Mouse (Mus musculus): ENCODE measurements at regions not wholly inside any gene's neighbourhood (a gene's known extent, or its start where the extent isn't known, plus 50 kb on each side); places are given as distances from the start of the nearest gene placed in this dataset.

DNA sequence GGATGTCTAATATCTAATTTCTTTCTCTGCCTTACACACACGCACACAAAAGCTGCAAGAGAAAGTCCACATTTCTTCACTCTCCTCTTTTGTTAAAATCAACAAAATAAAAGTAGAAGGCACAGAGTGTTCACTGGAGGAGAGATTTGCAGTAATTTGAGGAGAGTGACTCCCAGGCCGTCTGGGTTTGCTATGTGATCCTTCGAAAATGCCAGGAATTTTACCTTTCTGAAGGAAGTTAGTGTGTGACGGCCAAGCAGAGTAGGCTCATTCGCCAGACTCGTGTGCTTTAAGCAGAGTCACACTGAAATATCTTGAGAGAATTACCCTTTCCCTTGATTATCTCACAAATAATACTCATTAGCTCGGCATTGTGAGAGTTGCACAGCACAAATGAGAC is 216.0 kb downstream of the Rnd3 start:
- DNase-seq (ENCODE audit: low spot score in 2 of 2), result no peak

DNA sequence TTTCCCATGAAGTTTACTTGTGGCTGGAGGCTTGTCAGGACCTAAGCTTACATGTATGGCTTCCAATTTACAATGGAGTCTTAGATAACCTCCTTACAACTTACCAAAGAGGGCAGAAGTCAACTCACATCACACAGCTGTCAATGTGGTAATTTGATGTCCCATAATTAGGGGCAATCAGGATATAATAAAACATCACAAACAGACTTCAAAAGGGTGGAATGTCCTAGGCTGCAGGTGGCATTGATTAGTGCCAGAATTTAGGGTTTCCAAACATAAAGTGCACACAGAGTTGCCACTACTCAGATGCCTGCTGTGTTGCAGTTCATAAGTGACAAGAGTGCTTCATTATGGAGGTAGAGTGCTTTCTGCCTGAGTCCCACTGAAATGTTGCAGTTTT is 227.9 kb downstream of the Rnd3 start:
- DNase-seq (ENCODE audit: low spot score in 2 of 2), result no peak

DNA sequence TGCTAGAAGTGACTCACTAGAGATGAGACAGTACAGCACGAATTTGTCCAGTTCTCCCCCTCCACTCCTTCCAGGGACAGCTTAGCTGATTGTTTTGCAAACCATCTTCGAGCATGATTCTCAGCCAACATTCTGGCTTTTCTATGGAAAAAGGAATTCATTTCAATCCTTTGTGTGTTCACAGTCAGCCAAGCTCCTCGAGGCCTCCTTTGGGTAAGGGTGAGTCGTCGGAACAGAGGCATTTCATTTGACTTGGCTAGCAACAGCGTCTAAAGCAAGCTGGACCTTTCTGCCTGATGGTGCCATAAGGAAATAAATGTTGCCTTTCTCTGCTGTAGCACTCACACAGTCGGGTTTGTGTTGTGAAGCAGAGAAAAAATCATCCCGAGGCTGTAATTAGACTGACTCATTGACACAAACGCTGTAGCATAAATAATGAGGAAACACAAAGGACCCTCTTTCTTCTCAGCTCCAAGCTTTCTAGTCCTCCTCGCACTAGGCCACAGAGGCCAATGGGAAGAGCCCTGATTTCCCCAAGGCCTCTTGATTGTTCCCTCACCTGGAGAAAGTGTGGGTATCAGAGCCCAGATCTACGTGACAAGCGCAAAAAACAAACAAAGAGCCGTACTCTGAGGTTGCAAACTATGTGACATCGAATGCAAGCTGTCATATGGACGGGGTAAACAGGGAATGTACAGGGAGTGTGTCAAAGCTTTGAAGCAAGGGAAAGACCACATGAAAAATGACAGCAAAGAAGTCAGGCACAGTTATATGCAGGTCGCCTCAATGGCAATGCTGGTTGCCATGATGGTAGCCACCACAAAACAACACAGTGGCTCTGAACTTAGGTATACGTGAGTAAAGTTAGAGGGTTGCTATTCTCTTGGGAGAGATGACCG is 232.3 kb downstream of the Rnd3 start:
- peak; percentile 4 to 9 for DNase-seq (ENCODE audit: low spot score in 2 of 2)

DNA sequence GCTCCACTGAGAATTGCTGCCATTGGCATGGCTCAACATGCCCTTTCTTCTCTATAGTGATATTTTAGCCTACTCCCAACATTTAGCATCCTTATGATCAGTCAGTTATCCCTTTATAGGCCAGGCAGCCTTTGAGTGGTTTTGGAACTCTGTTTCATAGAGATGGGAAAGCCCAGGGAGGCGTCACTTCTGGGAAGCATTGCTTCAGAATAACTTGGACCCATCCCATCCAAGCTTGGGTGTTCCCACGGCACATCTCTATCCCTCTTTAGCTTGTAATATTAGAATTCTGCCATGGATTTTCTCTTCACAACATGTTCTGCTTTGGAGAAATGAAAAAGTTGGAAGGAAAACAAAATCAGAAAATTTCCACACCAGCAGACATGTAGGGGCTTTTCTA is 233.8 kb downstream of the Rnd3 start:
- no peak for DNase-seq (ENCODE audit: low spot score in 2 of 2)

DNA sequence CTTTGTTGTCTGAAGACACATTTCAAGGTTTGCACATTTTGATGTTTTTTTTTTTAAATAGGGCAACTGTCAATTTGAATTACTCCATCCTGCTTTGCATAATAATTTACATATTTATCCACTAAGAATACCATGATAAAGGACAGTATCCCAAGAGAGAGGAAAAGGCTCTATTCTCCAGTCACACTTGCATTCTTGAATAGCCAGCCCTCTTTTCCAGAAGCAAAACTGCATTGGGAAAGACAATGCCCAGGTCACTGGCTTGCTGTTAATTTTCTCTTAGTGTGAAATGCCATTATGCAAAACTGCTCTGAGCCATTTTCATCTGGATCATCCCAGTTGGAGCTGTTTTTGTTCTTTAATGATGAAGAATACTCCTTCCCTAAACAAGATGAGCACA is 234.7 kb downstream of the Rnd3 start:
- no peak for DNase-seq (ENCODE audit: low spot score in 2 of 2)

DNA sequence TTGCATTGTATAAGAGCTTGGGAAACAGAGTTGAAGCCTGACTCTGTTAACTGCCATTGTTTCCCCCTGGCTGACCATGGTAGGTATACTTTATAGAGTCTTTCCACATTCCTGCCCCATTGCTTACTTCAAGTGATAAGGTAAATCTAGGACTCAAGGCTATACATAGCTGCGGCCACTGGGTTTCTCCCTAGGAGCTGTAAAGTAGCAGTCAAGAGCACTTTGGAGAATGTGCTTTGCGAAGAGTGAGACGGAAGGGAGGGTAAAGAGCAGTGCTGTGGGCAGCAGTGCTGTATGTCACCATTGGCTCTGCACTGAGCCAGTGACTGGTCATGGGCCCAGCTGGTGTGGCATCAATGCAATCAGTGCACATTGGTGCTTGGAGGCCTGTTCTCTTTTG is 240.1 kb downstream of the Rnd3 start:
- no peak for DNase-seq (ENCODE audit: low spot score in 2 of 2)

DNA sequence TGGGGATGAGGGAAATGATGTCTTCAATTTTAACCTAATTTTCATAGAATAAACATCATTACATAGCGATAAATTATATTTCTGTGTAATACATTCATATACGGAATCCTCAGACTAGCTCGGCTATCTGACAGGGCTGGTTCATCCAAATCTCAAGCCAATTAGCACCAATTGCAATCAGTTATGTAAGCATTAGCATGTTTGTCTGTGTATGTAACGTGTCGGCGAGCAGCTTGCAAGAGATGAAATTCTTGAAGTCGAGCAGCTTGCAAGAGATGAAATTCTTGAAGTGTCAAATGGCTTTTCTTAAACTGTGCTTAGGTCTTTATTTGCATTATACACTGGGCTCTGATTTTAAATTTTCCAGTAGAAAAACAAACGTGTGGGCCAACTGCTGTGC is 246.2 kb downstream of the Rnd3 start:
- no peak for DNase-seq (ENCODE audit: low spot score in 2 of 2)

DNA sequence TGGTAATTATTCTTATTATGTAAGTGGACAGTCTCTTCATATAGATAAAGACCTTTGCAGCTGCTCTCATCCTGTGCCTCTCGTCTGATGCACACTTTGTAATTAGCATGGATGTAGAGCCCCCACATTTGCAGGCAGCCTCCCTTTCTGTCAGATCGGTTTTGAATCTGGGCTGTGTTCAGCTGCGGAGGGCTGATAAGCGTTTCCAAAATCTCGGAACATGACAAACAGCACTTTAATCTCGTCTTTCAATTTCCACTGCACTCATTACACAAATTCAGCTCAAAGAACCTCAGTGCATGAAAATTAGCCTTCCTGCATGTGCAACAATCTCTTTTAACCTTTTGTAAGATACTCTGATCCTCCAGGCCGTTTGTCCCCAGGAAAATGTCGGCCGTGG is 246.7 kb downstream of the Rnd3 start:
- DNase-seq (ENCODE audit: low spot score in 2 of 2), result no peak

DNA sequence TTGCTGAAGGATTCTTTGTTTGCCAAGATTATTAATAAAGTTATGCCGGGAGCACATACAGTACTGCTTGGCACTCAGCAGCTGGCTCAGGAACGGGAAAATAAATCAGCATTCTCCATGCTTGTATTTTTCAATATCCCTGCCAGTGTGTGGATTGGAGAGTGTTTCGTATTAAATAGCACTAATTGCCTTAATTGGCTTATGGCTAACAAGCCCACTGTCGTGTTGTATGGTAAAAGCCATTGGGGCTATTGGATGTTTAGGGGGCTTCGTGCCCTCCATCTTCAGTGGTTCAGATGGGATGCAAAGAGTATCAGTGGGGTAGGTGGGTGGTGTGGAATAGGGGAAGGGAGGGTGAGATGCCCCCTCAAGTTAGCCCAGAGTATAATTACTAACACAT is 259.9 kb downstream of the Rnd3 start:
- DNase-seq (ENCODE audit: low spot score in 2 of 2), result no peak

DNA sequence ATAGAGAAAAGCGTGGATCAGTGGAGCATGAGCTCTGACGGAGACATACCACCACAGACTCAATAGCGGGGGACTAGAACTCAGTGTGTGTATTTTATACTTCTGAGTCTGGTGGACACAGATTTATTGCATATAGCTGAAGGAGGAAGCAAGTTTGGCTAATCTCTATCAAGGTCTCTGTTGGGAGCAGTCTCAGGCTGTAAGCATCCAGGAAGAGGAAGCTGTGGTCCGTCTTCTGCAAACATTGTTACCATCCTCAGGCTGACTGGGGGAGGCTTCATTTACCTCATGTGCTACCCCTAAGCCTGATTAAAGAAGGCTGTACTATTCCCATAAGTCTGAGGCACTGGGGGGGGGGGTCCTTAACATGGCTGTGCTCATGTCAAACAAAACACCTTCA is 261.0 kb downstream of the Rnd3 start:
- no peak for DNase-seq (ENCODE audit: low spot score in 2 of 2)

DNA sequence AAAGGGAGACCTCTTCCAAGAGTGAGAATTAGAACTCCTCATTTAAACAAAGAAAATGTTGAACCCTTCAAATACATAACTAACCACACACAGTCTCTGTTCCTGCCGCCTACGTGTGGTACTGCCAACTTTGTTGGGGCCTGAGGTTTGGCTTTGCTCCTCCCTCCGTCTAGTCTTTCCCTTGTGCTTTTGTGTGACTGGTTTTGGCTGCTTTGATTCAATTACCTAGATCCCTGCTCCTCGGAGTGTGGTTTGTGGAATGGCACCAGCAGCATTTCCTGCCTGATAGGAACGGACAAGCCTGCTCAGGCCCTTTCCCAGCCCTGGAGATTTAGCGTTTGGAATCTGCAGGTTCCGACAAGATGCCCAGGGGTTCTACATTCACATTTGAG is 263.0 kb downstream of the Rnd3 start:
- DNase-seq (ENCODE audit: low spot score in 2 of 2), result no peak

DNA sequence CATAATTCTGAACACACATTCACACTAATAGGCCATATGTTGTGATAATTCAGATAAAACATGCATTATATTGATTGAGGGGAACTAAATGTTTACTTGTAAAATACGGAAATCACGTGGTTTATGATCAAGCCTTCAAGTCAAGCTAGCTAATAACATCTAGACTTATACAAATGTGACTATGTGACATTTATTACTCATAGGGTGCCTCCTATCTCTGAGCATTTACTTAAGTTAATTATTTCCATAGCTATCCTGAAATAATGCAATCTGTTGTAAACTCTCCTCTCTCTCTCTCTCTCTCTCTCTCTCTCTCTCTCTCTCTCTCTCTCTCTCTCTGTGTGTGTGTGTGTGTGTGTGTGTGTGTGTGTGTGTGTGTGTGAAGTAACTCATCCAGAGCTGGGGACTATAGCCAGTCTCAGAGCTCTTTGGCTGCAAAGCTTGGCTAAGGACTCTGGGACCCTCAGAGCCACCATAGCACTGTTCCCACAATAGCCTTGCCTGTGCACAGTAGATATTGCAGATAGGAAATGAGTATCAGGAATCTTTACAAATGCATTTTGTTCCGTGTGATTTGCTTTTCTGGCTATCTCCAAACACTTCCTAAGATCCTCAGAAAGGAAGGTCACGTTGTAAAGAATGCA is 263.5 kb downstream of the Rnd3 start:
- no peak for DNase-seq (ENCODE audit: low spot score in 2 of 2)

DNA sequence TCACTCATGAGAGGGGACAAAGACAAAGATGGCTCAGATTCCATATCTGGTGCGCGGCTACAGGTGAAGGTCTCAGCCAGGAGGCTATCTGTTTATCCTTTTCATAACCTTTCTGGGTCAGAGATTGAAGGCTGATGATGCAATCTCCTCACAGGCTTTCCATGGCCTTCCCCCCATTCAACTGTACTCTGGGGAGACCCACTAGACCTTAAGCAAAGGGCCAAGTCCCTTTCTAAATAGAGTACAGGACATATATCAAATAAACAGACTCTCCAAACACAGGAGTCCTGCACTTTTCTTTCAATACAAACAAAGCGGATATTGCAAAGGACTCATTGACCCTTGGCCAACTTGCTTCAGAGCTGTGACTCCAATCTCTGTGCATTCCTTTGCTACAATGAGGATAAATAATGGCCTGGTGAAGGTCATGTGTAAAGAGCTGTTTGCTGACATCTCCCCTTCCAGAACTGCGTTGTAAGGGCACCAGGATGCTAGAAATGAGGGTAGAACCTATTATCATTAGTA is 267.3 kb downstream of the Rnd3 start:
- DNase-seq (ENCODE audit: low spot score in 2 of 2), result no peak

DNA sequence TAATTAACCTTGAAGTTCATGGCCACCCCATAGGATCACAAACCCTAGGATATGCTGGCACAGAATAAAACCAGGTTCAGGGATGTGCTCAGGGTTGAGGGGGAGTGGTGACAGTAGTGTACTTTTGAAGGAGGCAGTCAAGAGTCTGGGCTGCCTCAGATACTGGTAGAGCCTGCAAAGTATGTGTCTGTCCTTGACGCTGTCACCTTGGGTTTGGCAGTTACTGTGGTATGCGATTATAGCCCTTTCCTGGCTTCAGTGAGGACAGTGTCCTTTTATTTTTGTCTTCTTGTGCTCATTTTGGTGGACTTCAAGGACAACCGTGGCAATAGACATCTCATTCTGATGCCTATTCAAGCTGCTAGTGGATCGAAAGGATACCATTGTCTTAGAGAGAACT is 268.1 kb downstream of the Rnd3 start:
- no peak for DNase-seq (ENCODE audit: low spot score in 2 of 2)

DNA sequence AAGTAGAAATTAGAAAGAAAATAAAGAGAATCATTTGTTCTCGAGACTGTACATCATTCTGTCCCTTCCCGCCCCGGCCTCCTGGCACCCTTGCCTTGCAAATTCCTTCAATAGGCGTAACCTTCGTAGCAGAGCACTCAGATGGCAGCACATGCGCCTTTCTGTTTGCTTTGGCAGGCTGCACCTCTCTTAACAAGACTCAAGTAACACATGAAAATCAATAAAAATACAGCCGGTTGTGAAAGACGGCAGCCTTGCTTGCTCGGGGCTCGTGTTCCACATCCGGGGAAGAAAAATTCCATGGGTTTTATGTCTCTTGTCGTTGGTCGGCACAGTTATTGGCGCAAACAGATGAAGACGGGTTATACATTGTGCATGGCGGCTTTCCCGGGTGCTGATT is 271.2 kb downstream of the Rnd3 start:
- no peak for DNase-seq (ENCODE audit: low spot score in 2 of 2)

DNA sequence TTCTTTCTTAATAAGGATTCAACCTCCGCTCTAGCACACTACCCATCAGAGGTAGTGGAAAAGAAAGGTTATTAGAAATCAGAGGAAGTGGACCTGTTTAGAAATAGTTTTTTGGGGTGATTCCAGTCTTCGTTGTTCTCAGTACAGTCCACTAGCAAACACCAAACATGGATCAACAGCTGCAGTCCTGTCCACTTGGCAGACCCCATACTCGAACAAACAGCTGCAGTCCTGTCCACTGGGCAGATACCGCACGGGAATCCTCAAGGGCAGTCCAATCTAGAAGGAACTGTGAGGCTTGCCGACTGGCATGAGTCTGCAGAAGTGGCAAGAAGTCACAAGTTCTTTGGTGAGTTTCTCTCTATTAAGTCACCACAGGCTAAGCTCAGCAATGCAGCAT is 273.8 kb downstream of the Rnd3 start:
- DNase-seq (ENCODE audit: low spot score in 2 of 2), result no peak

DNA sequence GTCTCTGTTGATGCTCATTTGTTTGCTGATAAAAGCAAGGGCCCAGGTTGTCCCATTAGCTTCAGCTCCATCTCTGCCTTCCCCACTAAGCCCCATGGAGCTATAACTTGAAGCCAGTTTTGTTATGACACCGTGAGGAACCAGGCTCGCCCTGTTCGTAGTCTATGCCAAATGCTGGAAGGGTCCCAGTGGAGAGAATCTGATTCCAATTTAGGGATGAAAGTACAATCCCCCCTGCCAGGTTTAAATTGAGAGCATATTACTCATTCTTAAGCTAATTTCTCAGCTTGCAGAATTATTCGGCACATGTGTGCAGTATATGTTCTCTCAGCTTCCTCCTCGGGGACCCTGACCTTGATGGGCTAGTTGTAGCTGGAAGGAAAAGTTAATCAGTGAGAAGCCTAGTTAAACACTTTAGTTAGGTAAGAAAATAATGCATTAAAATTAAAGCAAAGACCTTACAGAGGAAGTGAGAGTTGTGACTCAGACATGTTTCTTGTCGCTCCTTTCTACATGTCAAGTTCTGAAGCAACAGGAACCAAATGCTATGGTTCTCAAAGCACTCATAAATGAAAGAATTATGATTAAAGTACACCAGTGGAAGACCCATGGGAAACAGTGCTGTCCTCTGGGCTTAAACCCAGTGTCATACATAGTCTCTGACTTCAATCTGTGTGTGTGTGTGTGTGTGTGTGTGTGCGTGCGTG is 295.2 kb downstream of the Rnd3 start:
- DNase-seq (ENCODE audit: low spot score in 2 of 2), result no peak

DNA sequence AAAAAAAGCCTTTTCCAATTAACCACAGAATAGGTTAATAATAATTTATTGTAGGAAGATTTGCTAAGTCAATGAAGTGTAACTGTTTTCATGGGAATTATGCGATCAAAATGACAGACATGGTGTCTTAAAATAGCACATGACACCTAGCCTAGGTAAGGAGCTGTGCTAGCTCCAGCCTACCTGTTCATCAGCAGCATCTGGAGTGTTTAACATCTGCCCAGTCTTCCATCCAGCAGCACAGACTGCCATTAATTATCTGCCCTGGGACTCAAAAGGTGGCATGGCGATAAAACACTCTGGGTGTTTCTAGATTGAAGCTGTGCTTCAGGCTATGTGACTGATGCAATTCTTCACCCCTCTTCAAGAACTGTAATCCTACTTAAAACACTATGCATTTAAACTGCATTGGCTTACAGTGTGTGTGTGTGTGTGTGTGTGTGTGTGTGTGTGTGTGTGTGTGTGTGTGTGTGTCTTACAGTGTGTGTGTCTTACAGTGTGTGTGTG is 296.4 kb downstream of the Rnd3 start:
- no peak for DNase-seq (ENCODE audit: low spot score in 2 of 2)

DNA sequence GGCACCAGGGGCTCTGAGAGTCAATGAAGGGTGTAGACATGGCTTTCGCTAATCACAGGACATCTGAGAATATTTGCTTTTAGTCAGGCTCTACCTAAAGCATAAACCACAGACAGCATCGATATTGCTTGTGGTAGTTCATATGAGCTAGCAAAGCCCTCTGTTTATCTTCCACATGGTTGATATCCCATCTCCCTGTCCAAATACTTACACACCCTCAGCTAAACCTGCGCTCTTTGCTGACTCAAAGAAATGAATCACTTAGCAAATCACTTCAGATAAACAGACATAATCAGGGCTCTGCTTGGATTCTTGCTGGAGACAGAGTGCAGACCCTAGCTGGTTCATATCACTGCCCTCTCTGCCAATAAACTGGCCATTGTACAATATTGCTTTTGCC is 298.8 kb downstream of the Rnd3 start:
- DNase-seq (ENCODE audit: low spot score in 2 of 2), result no peak

DNA sequence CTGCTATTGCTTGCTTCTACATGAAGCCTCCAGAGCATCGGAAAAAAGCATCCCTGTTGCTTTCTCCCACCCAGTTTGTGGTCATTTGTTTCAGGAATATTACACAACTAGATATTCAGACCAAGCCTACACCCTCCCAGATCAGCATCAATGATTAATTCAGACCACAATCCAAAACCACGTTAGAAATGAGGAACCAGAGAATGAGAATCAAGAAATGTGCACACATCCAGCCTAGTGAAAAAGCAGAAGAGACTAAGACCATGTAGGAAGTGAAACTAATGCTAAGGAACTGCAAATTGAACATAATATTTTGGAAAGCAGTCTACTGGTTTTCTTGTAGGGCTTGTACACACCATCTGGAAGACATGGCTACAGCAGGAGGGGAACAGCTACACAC is 307.0 kb downstream of the Rnd3 start:
- DNase-seq (ENCODE audit: low spot score in 2 of 2), result no peak

DNA sequence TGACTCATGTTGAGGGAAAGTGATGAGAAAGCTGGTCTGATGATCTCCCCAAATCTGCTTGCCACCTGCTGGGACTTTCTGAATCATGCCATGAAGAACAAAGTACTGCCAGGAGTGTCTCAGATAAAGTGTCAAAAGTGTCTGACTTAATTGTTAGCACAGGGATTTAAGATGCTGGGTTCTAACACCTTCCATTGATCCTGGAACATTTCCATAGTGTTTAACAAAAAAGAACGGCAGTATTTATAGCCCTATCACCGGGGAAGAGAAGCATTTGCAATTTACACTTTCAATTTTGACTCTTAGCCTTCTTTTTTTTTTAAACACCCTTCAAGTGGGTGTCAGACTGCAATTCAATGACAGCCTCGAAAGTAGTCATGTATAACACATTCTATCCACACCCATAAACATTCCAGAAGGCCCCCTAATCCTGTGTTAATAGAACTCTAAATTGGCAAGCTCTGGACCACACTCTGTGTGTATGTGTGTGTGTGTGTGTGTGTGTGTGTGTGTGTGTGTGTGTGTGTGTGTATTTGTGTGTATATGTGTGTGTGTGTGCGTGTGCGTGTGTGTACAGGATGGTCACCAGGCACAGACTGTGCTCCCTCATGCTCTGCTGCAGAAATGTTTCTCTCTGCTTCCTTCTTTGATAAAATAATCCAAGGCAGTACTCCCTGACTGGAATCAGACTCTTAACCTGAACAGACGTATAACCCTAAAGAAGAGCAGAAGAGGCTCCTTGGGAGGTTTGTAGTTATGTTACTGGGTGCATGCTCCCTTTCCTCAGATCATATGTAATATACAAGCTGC is 313.2 kb downstream of the Rnd3 start:
- DNase-seq (ENCODE audit: low spot score in 2 of 2), result no peak

DNA sequence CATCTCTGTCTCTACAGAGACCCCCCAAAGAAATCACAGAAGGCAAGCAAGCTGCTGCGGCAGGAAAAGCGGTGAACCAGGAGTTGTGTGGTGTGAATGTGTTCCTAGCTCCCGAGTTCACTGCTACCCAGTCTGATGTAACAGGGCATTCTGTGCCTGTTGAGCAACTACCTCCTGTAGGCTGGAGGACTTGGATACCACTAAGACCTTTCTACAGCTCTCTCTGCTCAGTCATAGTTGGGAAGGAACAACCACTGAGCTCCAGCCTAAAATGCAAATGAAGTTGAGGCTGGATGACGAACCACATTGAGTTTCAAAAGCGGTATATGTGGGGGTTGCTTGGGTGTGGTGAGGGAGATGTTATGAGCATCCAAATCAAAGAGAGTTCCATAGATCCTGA is 315.1 kb downstream of the Rnd3 start:
- no peak for DNase-seq (ENCODE audit: low spot score in 2 of 2)

Data from frontal cortex, postnatal 36 days (tissue).